Mouse (Mus musculus) brain, embryonic 14.5 days (tissue): ENCODE results near the gene Pan3. TPM values are rescaled to one million over a fixed set of nuclear protein-coding genes. Genes with fewer than 3 reads are reported as not detected.

Experiments used
- DNase-seq: peaks from one replicate; pipeline ENCODE4 v3.0.0-alpha.2; 2011; ENCODE audit warnings: low read depth
- CTCF ChIP-seq: fragments of 200-500 bp; IDR thresholded peaks from 2 replicates; pipeline ENCODE4 v1.5.1; 2012; ENCODE audit warnings: inconsistent platforms, mild to moderate bottlenecking, moderate library complexity, borderline replicate concordance; ENCODE audit not compliant: insufficient read depth, insufficient read length; ENCODE audit errors: extremely low read depth
- POLR2A ChIP-seq: fragments of 200-500 bp; IDR thresholded peaks from 2 replicates; pipeline ENCODE4 v1.6.1; 2012; ENCODE audit warnings: mild to moderate bottlenecking, inconsistent platforms, borderline replicate concordance; ENCODE audit not compliant: poor library complexity, insufficient read depth, insufficient read length, severe bottlenecking; ENCODE audit errors: extremely low read depth
- polyA plus RNA-seq: library from polyadenylated mRNA; depleted of rRNA; stranded (reverse); fragments of >200 nt; gene quantifications from 2 replicates; pipeline ENCODE4 v1.2.3, GENCODE M21; 2012

Pan3 gene
- polyA plus RNA-seq, 1 experiment, result 54.6 TPM

- TF ChIP-seq POLR2A, result no peak
- no peak for TF ChIP-seq CTCF
- DNase-seq, result no peak
Measured at GRCm38 (mm10) chr5:147493685-147494084, 63.7 kb downstream of the Pan3 start.

- TF ChIP-seq CTCF (no peak), POLR2A (no peak)
- no peak for DNase-seq
Measured at GRCm38 (mm10) chr5:147494388-147494787, 64.4 kb downstream of the Pan3 start.

DNA sequence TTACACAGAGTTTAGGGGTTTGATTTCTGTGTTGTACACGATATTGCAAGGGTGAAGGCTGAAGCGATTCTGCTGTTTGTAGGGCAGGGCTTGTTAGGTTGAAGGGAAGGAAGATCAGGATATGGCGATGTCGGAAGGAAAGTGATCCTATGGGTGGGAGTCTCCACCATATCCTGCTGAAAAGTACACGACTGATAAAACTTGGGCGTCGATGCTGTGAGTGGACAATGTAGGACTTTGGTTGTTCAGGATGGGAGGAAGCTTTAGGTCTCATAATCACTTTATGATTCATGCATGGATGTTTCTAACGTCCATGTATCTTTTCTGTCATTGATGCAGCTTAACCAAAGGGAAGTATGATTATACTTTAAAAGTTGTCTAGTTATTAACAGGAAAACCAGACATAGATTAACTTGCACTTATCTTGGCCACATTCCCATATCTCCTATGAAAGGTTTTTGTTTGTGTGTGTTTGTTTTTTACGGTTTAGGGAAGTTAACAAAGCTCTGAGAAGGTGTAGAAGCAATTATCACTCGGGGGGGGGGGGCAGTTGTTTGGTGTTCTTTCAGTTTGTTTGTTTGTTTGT lies 64.9 kb downstream of the Pan3 start:
- no peak for DNase-seq
- TF ChIP-seq CTCF (no peak), POLR2A (no peak)

- TF ChIP-seq POLR2A (no peak), CTCF (no peak)
- DNase-seq, result no peak
Measured at GRCm38 (mm10) chr5:147495961-147496360, 66.0 kb downstream of the Pan3 start.

DNA sequence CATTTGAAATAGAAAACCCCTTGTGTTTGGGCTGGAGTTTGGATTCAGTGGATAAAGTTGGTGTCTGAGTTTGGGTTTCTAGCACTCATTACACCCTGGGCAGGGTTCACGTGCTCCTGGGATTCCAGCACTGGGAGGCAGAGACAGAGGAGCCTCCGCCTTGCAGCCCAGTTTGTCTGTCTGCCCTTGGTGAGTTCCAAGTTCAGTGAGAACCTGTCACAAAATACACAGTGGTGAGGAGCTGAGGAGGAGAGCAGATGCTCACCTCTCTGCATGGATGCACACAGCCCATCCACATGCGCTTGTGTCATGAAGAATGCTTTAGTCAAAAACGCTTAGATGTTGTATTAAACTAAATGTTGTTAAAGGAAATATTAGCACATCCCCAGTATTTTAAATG lies 67.0 kb downstream of the Pan3 start:
- no peak for DNase-seq
- no peak for TF ChIP-seq CTCF
- TF ChIP-seq POLR2A, result no peak

DNA sequence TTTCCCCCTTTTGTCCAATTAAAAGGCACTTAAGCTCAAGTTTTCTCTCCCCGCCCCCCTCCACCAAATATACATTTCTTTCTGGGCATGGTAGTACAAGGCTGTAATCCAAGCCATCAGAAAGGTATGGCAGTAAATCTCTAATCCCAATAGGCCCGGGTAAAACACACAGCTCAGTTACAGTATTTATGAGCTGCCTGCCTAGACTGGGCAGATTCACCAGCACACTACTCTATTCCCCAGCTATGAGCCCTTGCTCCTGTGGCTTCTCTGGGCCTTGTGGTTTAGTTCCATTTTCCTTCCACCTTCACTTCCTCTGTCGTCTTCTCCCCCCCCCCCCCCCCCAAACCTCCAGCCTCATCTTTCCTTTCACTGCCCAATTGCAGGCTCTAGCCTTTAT lies 67.8 kb downstream of the Pan3 start:
- no peak for DNase-seq
- TF ChIP-seq POLR2A, result no peak
- no peak for TF ChIP-seq CTCF

DNA sequence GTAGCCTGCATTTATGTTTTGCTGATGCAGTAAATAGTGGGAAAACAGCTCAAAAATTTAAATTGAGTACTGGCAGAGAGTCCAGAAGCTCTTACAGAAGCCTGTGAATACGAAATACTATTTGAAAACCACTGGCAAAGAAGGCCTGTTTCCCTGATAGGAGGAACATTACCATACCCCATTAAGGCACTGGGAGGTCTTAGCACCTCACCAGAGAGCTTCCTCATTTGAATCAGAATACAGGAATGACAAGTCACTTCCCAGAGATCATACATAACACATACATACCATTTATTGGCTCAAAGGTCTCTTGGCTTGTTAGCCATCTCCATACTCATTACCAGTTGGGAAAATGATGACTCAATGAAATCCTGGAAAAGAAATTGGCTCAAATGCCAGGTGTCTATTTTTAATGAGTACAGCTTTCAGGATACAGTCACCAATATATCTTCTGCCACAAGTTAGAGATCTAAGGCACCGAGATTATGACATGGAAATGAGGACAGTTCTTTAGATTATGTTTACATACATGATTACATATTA lies 71.6 kb downstream of the Pan3 start:
- DNase-seq, result peak; percentile 35
- no peak for TF ChIP-seq POLR2A
- no peak for TF ChIP-seq CTCF

DNA sequence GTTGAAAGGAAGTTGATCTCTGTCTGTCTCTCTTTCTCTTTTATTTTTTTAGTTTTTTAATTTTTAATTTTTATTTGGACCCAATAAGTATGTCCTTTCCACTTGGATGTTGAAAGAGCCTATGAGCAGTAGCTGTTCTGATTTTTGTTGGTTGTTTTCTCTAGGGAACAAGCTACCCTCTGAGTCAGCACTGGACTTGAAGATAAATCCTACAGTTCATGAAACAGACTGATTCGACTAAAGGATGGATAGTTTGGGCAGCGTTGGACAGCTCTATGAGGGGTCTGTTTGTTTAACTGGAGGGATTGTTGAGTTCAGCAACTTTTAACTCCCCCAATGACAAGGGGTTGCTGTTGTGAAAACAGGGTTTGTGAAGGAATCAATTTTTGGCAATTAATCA lies 73.0 kb downstream of the Pan3 start:
- DNase-seq, result no peak
- TF ChIP-seq CTCF (no peak), POLR2A (no peak)

- TF ChIP-seq POLR2A, result no peak
- no peak for DNase-seq
Measured at GRCm38 (mm10) chr5:147511350-147511749, 81.4 kb downstream of the Pan3 start.

DNA sequence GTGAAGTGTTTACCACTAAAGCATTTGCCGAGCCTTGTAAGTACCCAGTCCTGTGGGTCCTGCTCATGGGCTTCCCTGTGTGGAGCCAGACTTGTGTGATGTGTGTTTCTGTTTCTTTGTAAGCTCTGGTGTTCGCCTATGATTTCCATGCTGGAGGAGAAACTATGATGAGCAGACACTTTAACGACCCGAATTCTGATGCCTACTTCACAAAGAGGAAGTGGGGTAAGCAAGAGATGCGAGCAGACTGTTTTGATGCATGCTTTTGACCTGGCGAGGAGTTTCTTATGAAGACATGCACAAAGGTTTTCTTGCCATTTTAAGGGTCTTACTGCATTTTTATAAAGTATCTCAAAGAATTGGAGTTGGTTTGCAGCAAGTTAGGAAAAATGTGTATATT lies 97.0 kb downstream of the Pan3 start:
- TF ChIP-seq POLR2A (no peak), CTCF (no peak)
- DNase-seq, result no peak

DNA sequence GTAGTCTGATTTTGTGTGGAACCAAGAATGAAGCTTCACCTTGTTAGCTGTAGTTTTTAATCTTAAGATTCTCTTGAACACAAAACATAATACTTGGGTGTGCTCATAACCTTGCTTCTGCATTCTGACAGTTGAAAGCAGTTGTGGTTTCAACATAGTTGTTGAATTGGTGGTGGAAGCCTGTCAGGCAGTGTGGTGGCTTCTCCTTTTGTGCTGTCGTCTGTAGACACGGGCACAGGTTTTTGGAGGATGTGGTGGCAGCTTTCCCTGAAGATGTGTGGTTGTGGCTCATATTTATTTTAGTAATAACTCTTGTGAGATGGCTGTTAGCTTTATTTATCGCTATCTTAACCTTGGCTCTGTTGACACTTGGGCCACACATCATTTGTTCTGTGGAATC lies 97.8 kb downstream of the Pan3 start:
- TF ChIP-seq POLR2A (no peak), CTCF (no peak)

DNA sequence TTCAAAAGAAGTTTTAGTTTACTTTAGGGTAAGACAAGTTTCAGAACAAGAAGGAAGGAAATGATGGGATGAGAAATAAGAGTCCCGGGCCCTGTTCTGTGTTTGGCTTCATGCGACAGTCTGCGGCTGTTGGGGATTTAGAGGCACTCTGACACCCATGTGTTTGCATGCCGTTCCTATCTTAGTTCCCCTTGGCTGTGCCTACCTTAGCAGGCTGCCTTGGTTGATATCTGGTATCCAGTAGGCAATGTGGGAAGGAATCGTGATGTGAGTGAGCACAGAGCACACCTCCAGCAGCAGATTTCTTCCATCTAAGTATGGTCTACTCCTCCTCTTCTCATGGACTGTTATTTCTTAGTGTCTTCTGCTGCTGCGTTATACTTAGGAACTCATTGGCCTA lies 102.1 kb downstream of the Pan3 start:
- no peak for TF ChIP-seq CTCF
- no peak for TF ChIP-seq POLR2A
- no peak for DNase-seq

More for the DNA sequence above, 97.8 kb downstream of the Pan3 start:
- DNase-seq, result no peak

- no peak for DNase-seq
- TF ChIP-seq POLR2A (no peak), CTCF (no peak)
Measured at GRCm38 (mm10) chr5:147539409-147539808, 109.4 kb downstream of the Pan3 start.

- TF ChIP-seq CTCF (no peak), POLR2A (no peak)
- DNase-seq, result no peak
Measured at GRCm38 (mm10) chr5:147539815-147540214, 109.9 kb downstream of the Pan3 start.

GRCm38 (mm10) chr5:147542291-147542690 lies 112.3 kb downstream of the Pan3 start:
- DNase-seq, result no peak
- TF ChIP-seq CTCF (no peak), POLR2A (no peak)

GRCm38 (mm10) chr5:147545731-147546241 lies 115.8 kb downstream of the Pan3 start:
- no peak for DNase-seq

More at GRCm38 (mm10) chr5:147545731-147546241, 115.8 kb downstream of the Pan3 start:
- peak; percentile 54; the same call in 1 of the 2 replicates for TF ChIP-seq CTCF
- no peak for TF ChIP-seq POLR2A
